Mouse (Mus musculus) liver, embryonic 11.5 days (tissue): ENCODE data around the gene Alkbh6. TPM values are rescaled to one million over a fixed set of nuclear protein-coding genes. Genes with fewer than 3 reads are reported as not detected.

Experiments
- ATAC-seq: fragments of 200-750 bp; cut with Nextera tagmentation; replicated peaks from 2 replicates; pipeline ENCODE4 v1.8.0; 2017; ENCODE audit warnings: moderate number of reproducible peaks, mild to moderate bottlenecking, moderate TSS enrichment, moderate library complexity; ENCODE audit not compliant: low FRiP score
- DNase-seq: peaks from one replicate; pipeline ENCODE4 v3.0.0-alpha.2; 2017; ENCODE audit warnings: low spot score
- H3K27ac ChIP-seq: fragments of 300-500 bp; sonication (generic); 2 replicates; pipeline ENCODE4 v1.5.1; 2014; ENCODE audit warnings: mild to moderate bottlenecking, low read depth, low read length, control low read depth
- H3K27me3 ChIP-seq: fragments of 300-500 bp; sonication (generic); replicated peaks from 2 replicates; pipeline ENCODE4 v1.6.1; 2014; ENCODE audit warnings: low read length, mixed read lengths; ENCODE audit not compliant: control insufficient read depth, insufficient read depth
- H3K36me3 ChIP-seq: fragments of 300-500 bp; sonication (generic); 2 replicates; pipeline ENCODE4 v1.6.1; 2014; ENCODE audit warnings: mild to moderate bottlenecking, low read length, moderate library complexity, mixed read lengths; ENCODE audit not compliant: control insufficient read depth, insufficient read depth
- H3K4me1 ChIP-seq: fragments of 300-500 bp; sonication (generic); replicated peaks from 2 replicates; pipeline ENCODE4 v1.6.1; 2014; ENCODE audit warnings: low read length, mixed read lengths; ENCODE audit not compliant: control insufficient read depth, insufficient read depth
- H3K4me2 ChIP-seq: fragments of 300-500 bp; sonication (generic); 2 replicates; pipeline ENCODE4 v1.6.1; 2014; ENCODE audit warnings: mild to moderate bottlenecking, control low read depth, moderate library complexity
- H3K4me3 ChIP-seq: fragments of 300-500 bp; sonication (generic); 2 replicates; pipeline ENCODE4 v1.5.1; 2014; ENCODE audit warnings: low read depth, low read length, control low read depth
- H3K9ac ChIP-seq: fragments of 300-500 bp; sonication (generic); 2 replicates; pipeline ENCODE4 v1.6.1; 2014; ENCODE audit warnings: low read depth, low read length, control low read depth
- H3K9me3 ChIP-seq: fragments of 300-500 bp; sonication (generic); 2 replicates; pipeline ENCODE4 v1.6.1; 2016; ENCODE audit warnings: low read length, inconsistent platforms, mixed read lengths; ENCODE audit not compliant: control insufficient read depth
- WGBS: fragments of 180-500 bp; shearing (Covaris S2); extraction: QIAGEN DNeasy Blood & Tissue Kit; methylation state at CpG from one replicate; pipeline ENCODE4 v1.1.7; 2014; 5-methylcytosine and 5-hydroxymethylcytosine counted together
- polyA plus RNA-seq: library from polyadenylated mRNA; unstranded; fragments of >200 nt; fragmentation: Nextera tagmentation; extraction: Ambion mirVana; gene quantifications from 2 replicates; pipeline ENCODE4 v1.2.1, GENCODE M21; 2014

Gene Alkbh6
- polyA plus RNA-seq, 1 experiment from 2014 or later = 43.4 TPM

DNA sequence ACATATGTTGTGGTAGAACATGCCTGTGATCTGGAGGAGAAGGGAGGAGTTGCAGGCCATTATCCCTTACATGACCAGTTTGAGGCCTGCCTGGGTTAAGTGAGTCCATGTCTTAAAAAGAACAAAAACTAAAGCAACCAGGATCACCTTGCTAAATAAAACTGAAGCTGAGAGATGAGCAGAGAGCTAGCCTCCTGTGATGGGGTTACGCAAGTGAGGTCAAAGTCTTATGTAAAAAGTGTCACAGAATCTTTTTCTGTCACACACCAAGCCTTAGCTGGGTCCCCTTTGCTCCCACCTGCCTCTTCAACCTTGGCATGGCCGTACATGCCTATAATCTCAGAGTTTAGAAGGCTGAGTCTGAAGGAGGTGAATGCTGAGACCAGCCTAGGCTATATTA lies 12.4 kb downstream of the Alkbh6 start:
- ATAC-seq (no peak), DNase-seq (no peak)
- H3K27ac ChIP-seq = no peak overlapping the region; the same call in 1 of the 2 replicates
- H3K4me2 ChIP-seq = peak overlapping the region; percentile 97
- H3K9ac ChIP-seq = peak overlapping the region; percentile 60; the same call in 1 of the 2 replicates
- peak overlapping the region; percentile 91 for H3K4me3 ChIP-seq
- WGBS = 71% methylated on average over 2 of the region's 2 CpGs
- no peaks in the 10 kb centered on the region for H3K27me3 ChIP-seq
- peaks cover 17% of the 10 kb centered on the region for H3K4me1 ChIP-seq
- H3K36me3 ChIP-seq = no peaks in the 10 kb centered on the region
- no peaks in the 10 kb centered on the region for H3K9me3 ChIP-seq

- no peaks in the 10 kb centered on the region for H3K9me3 ChIP-seq
- H3K27ac ChIP-seq = peak within 1 kb of the TSS; percentile 83
- peak; percentile 82 for ATAC-seq
- H3K27me3 ChIP-seq = no peaks in the 10 kb centered on the region
- peaks cover 17% of the 10 kb centered on the region for H3K4me1 ChIP-seq
- peak within 1 kb of the TSS; percentile 87 for H3K9ac ChIP-seq
- H3K4me2 ChIP-seq = peak within 1 kb of the TSS; percentile 97
- H3K36me3 ChIP-seq = no peaks in the 10 kb centered on the region
- peak; percentile 78 for DNase-seq
- WGBS = under 1% methylated on average over 63 of the region's 63 CpGs
- peak within 1 kb of the TSS; percentile 91 for H3K4me3 ChIP-seq
Observed at GRCm38 (mm10) chr7:30321539-30322284, 13.2 kb downstream of the Alkbh6 start, which contains the start of gene E130208F15Rik. Gene E130208F15Rik (plus strand): TSS chr7:30321740.

DNA sequence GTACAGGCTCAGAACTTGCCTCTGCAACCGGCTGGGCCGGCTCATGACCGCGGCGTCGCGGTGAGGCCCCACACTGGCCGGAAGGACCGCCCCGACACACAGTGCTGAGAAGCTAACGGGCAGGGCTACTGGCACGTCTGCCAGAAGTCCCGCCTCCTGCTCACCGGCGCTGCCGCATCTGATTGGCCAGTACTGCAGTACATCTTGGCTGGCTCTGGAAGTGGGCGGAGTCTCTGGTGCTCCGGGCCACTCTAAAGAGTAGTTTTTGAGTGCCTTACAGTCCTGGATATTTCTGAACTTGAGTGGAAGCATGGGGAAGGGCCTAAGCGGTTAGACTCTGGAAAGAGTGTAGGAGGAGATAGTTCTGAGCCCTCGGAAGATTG lies 13.8 kb downstream of the Alkbh6 start:
- H3K4me1 ChIP-seq = peaks cover 17% of the 10 kb centered on the region

DNA sequence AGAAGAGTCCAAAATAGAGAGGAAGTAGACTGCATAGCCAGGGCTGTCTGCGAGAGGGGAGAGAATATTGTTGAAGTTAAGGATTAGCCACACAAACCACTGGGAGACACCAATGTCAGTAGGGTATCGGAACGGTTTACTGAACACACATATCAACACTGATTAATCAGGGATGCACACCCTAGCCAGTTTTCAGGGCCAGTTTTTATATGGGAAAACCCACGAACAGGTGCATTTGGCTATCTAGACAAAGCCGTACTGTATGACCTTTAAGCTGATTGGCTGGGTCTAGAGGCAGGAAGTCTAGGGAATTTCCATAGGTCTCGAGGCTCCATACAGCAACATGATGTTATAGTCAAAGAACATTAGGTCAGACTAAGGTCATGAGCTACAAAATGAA lies 14.3 kb downstream of the Alkbh6 start:
- H3K4me3 ChIP-seq = peak overlapping the region; percentile 91
- H3K9ac ChIP-seq = peak overlapping the region; percentile 87
- DNase-seq (no peak), ATAC-seq (no peak)
- H3K4me1 ChIP-seq = peaks cover 17% of the 10 kb centered on the region
- peak overlapping the region; percentile 97 for H3K4me2 ChIP-seq
- H3K36me3 ChIP-seq = no peaks in the 10 kb centered on the region
- no peaks in the 10 kb centered on the region for H3K9me3 ChIP-seq
- H3K27me3 ChIP-seq = peaks cover 3% of the 10 kb centered on the region; the same call in 1 of the 2 replicates
- peak overlapping the region; percentile 83 for H3K27ac ChIP-seq
- 27% methylated on average over 6 of the region's 6 CpGs for WGBS

More for the DNA sequence above, 13.8 kb downstream of the Alkbh6 start:
- Histone ChIP-seq H3K36me3 (no peaks in the 10 kb centered on the region), H3K4me2 (peak overlapping the region; percentile 97), H3K9me3 (no peaks in the 10 kb centered on the region), H3K27ac (peak overlapping the region; percentile 83), H3K4me3 (peak overlapping the region; percentile 91), H3K27me3 (peaks cover 2% of the 10 kb centered on the region; the same call in 1 of the 2 replicates), H3K9ac (peak overlapping the region; percentile 87)
- ATAC-seq (peak; percentile 98), DNase-seq (peak; percentile 89)
- under 1% methylated on average over 20 of the region's 20 CpGs for WGBS

- Histone ChIP-seq H3K27me3 (peaks cover 3% of the 10 kb centered on the region; the same call in 1 of the 2 replicates), H3K27ac (peak within 1 kb of the TSS; percentile 83), H3K4me1 (peaks cover 17% of the 10 kb centered on the region), H3K4me2 (peak within 1 kb of the TSS; percentile 97), H3K9ac (peak within 1 kb of the TSS; percentile 87), H3K9me3 (no peaks in the 10 kb centered on the region), H3K4me3 (peak within 1 kb of the TSS; percentile 91), H3K36me3 (no peaks in the 10 kb centered on the region)
- 73% methylated on average over 3 of the region's 3 CpGs for WGBS
- ATAC-seq (no peak), DNase-seq (no peak)
Observed at GRCm38 (mm10) chr7:30323795-30324194, 15.3 kb downstream of the Alkbh6 start, which contains the start of gene Sdhaf1. Gene Sdhaf1 (minus strand): TSS chr7:30323895.

DNA sequence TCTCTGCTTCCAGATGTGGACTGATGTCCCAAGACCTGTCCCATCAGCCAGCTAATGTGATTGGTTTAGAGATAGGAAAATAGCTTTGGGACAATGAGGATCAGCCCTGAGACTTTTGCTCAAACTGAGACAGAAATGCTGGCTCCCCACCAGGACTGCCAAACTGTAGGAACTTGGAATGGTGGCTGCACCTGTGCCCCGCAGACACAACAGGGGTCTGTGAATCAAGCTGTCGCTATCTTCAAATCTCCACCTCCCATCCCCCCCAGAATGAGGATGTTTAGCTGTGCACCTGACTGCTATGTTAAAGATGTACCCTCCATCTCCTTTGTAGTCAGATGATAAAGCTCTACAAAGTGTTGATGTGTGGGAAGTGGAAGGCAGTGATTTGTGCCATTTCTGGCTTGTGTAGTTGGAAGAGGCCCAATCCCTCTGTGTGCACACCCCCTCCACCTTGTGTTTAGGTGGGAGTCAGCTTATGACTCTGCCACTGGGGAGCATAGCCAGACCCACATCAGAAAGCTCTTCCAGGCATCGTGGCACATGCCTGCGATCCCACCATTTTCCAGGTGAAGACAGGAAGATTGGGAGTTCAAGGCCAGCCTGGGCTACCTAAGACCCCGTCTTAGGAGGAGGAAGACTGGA lies 15.9 kb downstream of the Alkbh6 start:
- ATAC-seq (no peak), DNase-seq (no peak)
- no peak overlapping the region for H3K27ac ChIP-seq
- peaks cover 17% of the 10 kb centered on the region for H3K4me1 ChIP-seq
- H3K36me3 ChIP-seq = no peaks in the 10 kb centered on the region
- no peaks in the 10 kb centered on the region for H3K9me3 ChIP-seq
- no peak overlapping the region for H3K4me3 ChIP-seq
- peaks cover 3% of the 10 kb centered on the region; the same call in 1 of the 2 replicates for H3K27me3 ChIP-seq
- H3K9ac ChIP-seq = no peak overlapping the region
- H3K4me2 ChIP-seq = no peak overlapping the region
- 77% methylated on average over 5 of the region's 5 CpGs for WGBS

GRCm38 (mm10) chr7:30325364-30325763 lies 16.8 kb downstream of the Alkbh6 start:
- H3K9me3 ChIP-seq = no peaks in the 10 kb centered on the region
- 49% methylated on average over 2 of the region's 2 CpGs for WGBS
- H3K27me3 ChIP-seq = peaks cover 3% of the 10 kb centered on the region; the same call in 1 of the 2 replicates

DNA sequence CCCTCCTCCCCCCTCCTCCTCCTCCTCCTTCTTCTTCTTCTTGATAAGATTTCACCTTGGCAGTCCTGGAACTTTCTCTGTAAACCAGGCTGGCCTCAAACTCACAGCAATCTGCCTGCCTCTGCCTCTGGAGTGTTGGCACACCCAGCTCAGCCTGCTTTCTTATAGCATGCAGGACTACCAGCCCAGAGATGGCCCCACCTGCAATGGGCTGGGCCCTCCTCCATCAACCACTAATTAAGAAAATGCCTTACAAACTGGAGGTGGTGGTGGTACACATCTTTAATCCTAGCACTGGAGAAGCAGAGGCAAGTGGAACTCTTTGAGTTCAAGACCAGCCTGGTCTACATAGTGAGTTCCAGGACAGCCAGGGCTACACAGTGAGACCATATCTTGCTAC lies 17.9 kb downstream of the Alkbh6 start:
- ATAC-seq = no peak
- Histone ChIP-seq H3K4me3 (no peak overlapping the region), H3K27me3 (peaks cover 3% of the 10 kb centered on the region; the same call in 1 of the 2 replicates), H3K9me3 (no peaks in the 10 kb centered on the region), H3K9ac (no peak overlapping the region), H3K27ac (no peak overlapping the region), H3K36me3 (no peaks in the 10 kb centered on the region), H3K4me1 (peaks cover 9% of the 10 kb centered on the region), H3K4me2 (no peak overlapping the region)
- no peak for DNase-seq

More at GRCm38 (mm10) chr7:30325364-30325763, 16.8 kb downstream of the Alkbh6 start:
- ATAC-seq (no peak), DNase-seq (peak; percentile 48)
- Histone ChIP-seq H3K36me3 (no peaks in the 10 kb centered on the region), H3K4me3 (no peak overlapping the region), H3K27ac (no peak overlapping the region), H3K9ac (no peak overlapping the region), H3K4me2 (no peak overlapping the region), H3K4me1 (peaks cover 17% of the 10 kb centered on the region)
